Mouse (Mus musculus): ENCODE data around the gene Ccr10.

The Ccr10 gene

DNA sequence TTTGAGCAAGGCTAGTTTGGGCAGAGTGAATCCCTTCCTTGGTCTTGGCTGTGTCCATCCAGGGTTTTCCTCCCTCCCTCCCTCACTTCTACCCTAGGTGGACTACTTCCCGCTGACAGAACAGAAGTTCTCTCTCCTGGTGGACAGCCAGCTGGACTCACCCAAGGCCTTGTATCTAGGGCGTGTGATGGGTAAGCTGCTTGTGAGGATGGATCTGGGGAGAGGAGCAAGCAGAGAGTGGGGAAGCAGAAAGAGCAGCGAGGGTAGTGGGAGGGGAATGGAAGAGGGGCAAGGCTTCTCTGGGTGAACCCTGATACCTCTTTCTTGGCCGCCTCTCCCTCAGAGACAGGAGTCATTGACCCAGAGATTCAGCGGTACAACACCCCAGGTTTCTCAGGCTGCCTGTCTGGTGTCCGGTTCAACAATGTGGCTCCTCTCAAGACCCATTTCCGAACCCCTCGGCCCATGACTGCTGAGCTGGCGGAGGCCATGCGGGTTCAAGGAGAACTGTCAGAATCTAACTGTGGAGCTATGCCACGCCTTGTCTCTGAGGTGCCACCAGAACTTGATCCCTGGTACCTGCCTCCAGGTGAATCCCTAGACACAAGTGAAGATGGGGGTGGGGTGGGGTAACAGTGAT, 13.0 kb upstream of the Ccr10 start:
- no peak for DNase-seq (ENCODE audit: low read depth, low spot score)

DNA sequence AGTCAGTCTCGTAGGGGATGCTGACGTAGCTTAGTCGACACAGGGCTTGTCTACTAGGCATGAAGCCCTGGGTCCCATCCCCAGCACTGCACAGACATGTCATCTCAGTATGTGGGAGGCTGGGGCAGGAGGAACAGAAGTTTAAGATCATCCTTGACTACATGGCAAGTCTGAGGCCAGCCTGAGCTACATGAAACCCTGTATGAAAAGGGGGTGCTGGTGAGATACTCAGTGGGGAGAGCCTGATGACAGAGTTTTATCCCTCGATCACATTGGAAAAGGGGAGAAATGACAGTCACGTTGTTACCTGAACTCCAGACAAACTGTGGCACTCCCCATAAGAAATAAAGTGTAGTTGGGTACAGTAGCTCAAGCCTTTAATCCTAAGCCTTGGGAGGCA, 12.3 kb upstream of the Ccr10 start:
- no peak for DNase-seq (ENCODE audit: low read depth, low spot score)

DNA sequence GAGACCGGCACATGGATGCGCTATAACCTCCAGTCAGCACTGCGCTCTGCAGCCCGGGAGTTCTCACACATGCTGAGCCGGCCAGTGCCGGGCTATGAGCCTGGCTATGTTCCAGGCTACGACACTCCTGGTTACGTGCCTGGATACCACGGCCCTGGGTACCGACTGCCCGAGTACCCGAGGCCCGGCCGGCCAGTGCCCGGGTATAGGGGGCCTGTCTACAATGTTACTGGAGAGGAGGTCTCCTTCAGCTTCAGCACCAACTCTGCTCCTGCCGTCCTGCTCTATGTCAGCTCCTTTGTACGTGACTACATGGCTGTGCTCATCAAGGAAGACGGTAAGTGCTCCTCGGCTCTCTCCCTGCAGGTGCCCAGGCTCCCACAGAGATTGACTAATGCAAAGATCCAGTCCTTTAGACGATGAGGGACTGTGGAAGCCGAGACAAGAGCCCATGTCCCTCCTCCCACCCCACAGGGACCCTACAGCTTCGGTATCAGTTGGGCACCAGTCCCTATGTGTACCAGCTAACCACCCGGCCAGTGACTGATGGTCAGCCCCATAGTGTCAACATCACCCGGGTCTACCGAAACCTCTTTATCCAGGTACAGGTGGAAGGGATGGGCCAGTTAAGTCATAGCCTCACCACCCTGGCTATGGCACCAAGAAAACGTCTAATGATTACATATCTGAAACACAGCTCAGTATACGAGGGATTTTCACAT, 11.4 kb upstream of the Ccr10 start:
- no peak for DNase-seq (ENCODE audit: low read depth, low spot score)

DNA sequence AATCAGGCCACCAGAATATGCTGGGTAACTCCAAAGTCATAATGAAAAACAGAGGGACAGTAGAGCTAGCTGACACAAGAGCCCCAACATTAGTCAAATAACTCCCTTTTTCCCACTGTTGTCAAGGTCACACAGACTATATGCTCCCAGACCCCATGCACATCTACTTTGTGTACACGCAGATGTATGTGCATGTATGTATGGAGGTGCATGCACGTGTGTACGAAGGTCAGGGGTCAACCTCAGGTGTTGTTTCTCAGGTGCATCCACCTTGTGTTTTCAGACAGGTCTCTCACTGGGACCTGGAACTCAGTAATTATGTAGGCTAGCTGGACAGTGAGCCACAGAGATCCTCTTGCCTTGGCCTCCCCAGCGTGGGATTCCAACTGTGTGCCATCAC, 10.2 kb upstream of the Ccr10 start:
- DNase-seq (ENCODE audit: low read depth, low spot score) = no peak

DNA sequence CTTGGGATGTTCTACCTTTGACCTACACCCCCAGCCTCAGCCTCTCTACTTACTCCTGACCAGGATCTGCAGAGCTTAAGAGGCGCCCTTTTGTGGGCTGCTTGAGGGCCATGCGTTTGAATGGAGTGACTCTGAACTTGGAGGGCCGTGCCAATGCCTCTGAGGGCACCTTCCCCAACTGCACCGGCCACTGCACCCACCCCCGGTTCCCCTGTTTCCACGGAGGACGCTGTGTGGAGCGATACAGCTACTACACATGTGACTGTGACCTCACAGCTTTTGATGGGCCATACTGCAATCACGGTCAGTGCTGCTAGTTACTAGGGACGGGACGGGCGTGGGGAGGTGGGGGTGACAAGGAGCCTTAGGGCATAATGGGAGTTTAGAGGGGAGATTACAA, 9.7 kb upstream of the Ccr10 start:
- DNase-seq (ENCODE audit: low read depth, low spot score) = no peak

DNA sequence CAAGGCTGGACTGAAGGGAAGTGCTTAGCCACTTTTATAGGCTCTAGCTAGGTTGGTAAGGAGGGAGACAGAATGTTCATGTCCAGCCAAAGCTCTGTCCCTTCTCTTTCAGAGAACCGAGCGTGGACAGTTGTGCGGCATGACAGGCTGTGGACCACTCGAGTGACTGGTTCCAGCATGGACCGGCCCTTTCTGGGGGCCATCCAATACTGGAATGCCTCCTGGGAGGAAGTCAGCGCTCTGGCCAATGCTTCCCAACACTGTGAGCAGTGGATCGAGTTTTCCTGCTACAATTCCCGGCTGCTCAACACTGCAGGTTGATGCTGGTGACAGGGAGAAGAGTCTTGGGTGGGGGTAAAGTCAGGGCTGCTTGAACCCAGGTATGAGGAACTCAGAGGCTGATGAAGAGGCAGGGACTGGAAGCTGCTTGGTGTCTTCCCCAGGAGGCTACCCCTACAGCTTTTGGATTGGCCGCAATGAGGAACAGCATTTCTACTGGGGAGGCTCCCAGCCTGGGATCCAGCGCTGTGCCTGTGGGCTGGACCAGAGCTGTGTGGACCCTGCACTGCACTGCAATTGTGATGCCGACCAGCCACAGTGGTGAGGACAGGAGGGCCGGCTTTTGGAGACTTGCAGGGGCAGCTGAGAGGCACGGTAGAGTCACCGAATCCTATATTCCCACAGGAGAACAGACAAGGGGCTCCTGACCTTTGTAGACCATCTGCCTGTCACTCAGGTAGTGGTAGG, 7.7 kb upstream of the Ccr10 start:
- no peak for DNase-seq (ENCODE audit: low read depth, low spot score)

DNA sequence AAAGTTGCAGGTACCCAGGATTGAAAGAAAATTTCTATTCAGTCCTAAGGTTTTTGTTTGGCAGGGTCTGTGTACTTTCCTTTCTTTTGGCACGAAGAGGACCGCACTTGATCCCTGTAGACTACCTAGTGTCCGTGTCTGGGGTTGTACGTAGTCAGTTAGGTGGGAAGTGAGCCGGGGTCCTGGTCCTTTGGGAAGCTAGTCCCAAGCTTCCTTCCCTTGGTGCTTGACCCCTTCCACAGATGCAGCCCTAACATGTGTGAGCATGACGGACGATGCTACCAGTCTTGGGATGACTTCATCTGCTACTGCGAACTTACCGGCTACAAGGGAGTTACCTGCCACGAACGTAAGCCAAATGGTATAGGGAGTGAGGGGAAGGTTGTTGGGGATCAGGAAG, 6.7 kb upstream of the Ccr10 start:
- DNase-seq (ENCODE audit: low read depth, low spot score) = no peak

DNA sequence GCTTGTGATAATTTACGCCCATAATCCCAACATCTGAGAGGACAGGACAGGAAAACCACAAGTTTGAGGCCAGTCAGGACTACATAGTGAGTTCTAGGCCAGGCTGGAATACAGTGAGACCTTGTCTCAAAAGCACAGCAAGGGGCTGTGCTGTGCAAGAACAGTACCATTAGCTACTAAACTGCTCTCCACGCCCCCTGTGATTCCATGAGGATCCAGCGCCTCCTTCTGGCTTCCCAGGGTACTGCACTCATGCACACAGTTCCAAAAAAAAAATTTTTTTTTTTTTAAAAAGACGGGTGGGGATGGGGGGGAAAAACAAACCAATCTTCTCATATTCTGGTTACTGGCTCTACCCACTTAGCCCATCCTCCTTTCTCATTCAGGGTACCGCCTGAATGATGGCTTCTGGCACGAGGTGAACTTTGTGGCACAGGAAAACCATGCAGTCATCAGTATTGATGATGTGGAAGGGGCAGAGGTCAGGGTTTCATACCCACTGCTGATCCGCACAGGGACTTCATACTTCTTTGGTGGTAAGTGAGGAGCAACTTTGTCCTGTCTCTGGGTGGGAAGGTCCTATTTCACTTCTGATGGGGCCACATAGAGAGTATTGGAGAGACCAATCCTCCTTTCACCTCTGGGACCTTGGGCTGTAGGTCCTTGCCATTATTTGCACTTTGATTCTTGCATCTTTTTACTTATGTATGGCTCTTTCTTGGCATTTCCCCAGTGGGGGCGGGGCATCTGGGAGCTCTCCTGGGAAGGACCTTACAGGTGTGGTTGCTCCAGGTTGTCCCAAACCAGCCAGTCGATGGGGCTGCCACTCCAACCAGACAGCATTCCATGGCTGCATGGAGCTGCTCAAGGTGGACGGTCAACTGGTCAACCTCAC, 5.8 kb upstream of the Ccr10 start:
- no peak for DNase-seq (ENCODE audit: low read depth, low spot score)

DNA sequence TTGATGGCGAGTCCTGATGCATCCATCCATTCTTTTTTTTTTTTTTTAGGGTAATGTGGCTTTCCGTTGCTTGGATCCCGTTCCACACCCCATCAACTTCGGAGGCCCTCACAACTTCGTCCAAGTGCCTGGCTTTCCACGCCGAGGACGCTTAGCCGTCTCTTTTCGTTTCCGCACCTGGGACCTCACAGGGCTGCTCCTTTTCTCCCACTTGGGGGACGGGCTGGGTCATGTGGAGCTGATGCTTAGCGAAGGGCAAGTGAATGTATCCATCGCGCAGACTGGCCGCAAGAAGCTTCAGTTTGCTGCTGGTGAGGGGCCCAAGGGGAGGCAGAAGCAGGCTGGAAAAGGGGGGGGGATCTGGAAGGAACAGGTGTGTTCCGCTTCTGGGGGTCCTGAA, 5.0 kb upstream of the Ccr10 start:
- no peak for DNase-seq (ENCODE audit: low read depth, low spot score)

DNA sequence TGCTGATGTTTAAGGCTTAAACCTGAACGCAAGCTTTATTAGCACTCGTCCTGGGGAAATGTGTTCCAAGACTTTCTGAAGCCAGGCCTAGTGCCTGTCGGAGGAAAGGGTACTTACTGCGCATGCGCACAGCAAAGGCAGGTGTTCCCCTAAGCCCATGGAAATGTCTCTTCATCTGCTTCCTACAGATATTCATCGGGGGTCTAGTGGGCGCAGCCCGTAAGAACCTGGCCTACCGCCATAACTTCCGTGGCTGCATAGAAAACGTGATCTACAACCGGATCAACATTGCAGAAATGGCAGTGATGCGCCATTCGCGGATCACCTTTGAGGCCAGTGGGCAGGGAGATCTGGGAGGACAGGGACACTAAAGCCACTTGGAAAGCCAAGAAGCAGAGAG, 4.1 kb upstream of the Ccr10 start:
- DNase-seq (ENCODE audit: low read depth, low spot score) = no peak

DNA sequence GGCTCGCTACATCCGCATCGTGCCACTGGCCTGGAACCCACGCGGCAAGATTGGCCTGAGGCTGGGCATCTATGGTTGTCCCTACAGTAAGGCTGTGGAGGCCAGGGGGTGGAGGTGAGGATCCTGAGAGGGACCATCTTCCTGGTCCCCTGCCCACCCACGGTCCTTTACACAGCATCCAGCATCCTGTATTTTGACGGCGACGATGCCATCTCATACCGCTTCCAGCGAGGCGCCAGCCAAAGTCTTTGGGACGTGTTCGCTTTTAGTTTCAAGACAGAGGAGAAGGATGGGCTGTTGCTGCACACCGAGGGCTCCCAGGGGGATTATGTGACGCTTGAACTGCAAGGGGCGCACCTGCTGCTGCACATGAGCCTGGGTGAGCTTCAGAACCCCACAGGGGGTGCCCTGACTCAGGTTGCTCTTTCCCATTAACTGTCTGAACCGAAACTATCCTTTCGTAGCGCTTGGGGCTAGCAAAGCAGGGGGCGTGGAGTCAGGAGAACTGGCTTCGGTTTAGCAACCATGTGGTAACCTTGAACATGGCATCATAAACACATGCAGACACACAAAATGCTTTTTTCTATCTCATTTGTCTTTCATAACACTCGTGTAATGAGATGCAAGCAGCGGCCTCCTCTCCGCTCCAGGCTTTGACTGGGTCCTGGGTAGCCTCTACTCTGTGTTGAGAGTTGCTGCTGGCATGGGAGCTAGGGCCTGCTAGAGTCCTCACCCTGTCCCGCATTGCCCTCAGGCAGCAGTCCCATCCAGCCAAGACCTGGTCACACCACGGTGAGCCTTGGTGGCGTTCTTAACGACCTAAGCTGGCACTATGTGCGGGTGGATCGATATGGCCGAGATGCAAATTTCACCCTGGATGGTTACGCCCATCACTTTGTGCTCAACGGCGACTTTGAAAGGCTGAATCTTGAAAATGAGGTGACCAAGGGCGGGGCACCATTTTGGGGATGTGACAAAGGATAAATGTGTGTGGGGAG, 3.1 kb upstream of the Ccr10 start:
- DNase-seq (ENCODE audit: low read depth, low spot score) = no peak

DNA sequence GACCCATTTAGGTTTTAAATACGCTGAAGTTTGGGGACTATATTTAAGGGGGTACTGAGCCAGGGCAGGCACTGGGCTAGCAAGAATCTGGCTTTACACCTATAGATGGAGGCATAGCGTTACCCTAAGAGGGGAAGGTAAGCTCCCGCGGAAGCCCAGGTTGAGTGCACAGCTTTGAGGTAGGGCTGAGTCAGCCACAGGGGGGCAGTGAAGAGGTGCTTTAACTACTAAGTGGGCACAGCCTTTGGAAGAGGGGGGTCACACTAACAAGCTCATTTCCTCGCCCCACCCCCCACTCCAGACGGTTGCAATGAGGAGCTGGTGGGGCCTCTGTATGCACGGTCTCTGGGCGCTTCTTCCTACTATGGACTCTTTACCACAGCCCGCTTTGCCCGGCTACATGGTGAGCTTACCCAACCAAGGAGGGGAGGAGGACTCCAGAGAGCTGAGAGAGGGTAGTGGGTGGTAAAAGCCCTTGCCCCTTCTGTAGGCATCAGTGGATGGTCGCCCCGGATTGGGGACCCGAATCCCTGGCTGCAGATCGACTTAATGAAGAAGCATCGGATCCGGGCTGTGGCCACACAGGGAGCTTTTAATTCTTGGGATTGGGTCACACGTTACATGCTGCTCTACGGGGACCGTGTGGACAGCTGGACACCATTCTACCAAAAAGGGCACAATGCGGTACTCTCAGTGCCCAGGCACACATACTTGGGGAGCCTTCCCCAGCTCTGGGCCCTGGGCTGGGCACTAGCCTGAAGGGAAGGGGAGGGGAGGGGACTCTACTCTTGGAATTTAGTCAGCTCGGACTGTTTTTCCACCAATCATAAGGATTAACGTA, 1.9 kb upstream of the Ccr10 start:
- no peak for DNase-seq (ENCODE audit: low read depth, low spot score)

DNA sequence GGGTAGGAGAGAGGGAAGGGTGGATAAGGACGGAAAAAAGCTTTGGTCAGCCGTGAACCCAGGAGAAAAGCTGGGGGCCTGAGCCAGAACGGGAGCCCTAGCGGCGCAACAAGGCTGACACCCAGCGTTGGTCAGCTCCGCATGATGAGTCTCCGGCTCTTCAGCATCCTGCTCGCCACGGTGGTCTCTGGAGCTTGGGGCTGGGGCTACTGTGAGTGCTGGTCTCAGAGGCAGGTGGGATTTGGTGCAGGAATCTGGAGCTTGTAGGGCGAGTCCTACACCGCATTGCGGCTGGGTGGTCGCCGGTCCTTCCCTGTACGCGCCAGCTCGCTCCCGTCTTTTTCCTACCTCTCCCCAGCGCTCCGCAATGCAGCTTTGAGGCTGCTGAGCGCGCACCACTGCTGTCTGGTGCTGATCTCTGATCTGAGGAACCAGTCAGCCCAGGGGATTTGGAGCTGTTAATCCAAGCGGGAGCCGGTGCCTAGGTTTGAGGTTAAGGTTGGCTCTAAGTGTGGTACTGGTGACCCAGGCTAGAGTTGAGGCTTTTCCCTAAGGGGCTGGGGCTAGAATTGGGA, 961 bp upstream of the Ccr10 start:
- DNase-seq (ENCODE audit: low read depth, low spot score) = no peak

DNA sequence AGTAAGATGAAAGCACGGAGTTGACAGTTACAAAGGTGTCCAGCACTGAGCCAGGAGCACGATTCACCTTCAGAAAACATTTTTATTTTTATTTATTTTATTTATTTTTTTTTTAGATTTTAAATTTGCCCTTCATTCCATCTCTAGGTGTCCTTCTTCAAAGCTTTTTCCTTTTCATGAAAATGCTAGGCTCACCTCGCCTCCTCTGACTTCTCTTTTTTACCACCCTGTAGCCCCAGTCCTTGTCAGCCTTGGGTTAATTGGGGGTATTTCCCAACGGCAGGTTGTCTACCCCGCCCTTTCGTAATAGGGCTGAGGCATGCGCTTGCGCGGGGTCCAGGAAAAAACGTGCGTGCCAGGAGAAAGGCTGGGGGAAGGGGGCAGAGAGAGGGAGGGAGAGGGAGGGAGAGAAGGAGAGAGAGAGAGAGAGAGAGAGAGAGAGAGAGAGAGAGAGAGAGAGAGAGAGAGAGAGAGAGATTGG, 433 bp upstream of the Ccr10 start:
- DNase-seq (ENCODE audit: low read depth, low spot score) = no peak

DNA sequence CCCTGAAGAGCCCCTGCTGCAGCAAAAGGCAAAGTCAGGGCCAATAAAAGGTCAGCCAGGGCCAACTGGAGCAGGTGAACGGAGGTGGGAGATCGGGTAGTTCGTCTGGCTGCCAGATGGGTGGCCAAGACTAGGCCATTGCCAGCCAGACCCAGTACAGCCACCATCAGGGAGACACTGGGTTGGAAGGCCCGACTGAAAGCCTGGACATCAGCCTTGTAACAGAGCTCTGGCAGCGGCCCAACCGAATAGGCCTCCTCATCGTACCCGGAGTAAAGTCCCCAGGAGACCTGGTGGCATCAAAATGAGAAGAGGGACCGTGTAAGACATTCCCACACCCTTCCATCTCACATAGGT, 876 bp downstream of the Ccr10 start:
- DNase-seq (ENCODE audit: low read depth, low spot score) = no peak

DNA sequence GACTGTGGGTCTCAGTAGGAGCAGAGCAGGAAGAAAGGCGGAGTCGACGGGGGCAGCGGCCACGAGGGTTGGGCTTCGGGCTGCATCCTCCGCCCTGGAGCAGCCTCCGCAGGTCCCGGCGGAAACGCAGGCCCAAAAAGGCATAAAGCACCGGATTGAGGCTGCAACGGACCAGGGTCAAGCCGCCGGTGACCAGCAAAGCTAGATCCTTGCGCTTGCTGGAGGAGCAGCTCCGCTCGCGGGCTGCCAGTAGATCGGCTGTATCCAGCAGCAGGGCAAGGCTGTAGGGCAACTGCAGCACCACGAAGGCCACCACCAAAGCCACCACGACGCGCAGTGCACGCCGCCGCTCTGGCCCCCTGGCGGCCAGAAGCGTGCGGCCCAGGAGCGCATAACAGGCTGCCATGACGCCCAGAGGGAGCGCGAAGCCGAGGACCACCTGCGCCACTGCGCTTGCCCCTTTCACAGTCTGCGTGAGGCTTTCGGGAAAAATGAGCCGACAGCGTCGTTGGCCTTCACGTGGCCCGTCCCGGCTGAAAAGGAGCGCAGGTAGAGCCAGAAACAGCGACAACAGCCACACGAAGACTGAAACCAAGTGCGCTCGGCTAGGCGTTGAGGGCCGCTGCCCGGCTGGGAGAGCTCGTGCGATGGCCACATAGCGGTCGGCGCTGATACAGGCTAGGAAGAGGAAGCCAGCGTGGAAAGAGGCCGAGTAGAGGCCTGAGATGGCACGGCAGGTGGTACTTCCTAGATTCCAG, 1.4 kb downstream of the Ccr10 start:
- no peak for DNase-seq (ENCODE audit: low read depth, low spot score)

DNA sequence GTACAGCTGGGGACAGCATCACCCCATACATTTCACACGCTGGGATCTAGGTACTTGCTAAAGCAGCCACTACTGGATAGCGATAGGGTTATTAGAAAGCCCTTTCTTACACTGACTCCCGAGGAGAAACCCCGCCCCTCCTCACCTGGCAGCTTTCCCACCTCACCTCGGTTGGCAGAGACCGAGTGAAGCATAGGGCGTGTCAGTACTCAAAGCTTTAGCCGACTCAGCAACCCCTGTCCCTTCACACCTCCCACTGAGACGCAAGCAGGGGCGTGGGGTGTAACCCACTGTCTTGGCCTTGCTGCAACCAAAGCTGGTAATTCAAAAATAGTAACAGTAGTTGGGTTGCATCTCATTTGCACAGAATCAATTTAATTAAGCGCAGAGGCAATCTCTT, 2.1 kb downstream of the Ccr10 start:
- no peak for DNase-seq (ENCODE audit: low read depth, low spot score)

DNA sequence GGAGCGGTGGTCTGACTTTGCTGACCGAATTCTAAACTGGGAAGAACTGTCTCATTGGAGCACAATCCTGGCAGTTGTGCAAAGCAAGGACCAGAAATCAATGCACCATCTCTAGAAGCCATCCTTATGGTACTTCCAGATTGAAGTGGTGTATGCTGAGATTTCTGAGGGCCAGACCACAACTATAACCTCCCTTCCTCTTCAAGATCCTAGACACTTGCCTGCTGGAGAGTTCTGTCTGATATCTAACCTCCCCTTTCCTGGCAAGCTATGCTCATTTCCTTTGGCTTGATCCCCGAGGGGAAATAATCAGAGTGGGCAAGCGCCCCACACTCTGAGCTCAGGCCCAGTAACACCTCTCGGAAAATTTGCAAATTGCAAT, 2.8 kb downstream of the Ccr10 start:
- no peak for DNase-seq (ENCODE audit: low read depth, low spot score)
